Mouse (Mus musculus) adrenal gland (tissue): ENCODE data around the gene Adk.

Experiments used
- intact Hi-C: fragments of 180-260 bp; cut with DNase I; formaldehyde crosslinking; loops from one replicate; pipeline ENCODE4 v1.15.1; 2025

Adk gene

DNA sequence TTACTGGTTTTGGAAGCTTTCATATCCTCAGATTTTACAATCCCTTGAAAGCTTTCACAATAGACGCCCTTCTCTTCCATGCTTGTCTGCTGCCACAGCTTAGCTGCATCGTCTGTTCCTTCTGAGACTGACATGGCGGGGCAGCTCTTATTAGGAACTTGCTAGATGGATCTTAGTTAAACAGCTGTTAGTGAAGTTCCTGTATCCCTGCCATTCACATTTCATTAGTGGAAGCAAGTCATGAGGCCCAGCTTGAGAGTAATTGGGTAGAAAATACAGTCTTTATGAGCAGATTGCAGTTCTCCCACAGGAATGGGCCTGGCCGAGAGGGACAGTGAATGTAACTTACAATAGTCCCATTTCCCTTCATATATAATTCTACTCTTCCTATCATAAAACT, 356.5 kb downstream of the Adk start:
- intact Hi-C loops, result no loop called here

- intact Hi-C loops, result no loop called here
These were observed 358.5 kb downstream of the Adk start for GRCm38 (mm10) chr14:21410769-21411477.

DNA sequence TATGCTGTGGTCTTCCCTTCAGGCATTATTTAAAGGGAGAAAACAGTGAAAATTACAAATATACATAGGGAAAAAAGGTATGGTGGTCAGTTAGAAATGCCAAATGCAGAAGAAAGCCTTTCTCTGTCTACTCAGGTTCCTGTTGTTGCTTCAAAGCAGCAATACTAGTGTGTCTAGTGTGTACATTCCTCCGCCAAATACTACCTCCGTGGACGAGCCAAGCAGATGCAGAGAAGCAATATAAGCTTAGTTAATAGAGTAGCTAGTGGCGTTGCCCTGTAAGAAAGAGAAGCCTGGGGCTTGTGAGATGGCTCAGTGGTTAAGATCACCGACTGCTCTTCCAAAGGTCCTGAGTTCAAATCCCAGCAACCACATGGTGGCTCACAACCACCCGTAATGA, 359.1 kb downstream of the Adk start:
- intact Hi-C loops, result no loop called here

DNA sequence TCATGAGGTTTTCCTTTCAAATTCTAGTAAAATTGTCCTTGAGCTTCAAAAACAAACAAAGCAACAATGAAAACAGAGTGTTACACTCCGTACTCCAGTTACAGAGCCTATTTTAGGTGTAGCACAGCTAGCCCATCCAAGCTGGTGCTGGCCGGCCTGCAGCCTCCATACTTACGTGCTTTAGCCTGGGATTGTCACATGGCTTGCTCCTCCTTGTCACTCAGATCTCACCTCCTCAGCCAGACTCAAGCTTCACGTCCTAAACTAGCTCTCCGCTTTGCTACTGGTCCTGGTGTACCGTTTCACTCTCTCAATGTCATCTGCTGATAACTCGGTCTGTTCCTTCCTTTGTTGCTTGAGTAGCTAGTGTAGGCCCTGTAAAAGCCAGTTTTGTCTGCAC, 366.0 kb downstream of the Adk start:
- intact Hi-C loops, result no loop called here

DNA sequence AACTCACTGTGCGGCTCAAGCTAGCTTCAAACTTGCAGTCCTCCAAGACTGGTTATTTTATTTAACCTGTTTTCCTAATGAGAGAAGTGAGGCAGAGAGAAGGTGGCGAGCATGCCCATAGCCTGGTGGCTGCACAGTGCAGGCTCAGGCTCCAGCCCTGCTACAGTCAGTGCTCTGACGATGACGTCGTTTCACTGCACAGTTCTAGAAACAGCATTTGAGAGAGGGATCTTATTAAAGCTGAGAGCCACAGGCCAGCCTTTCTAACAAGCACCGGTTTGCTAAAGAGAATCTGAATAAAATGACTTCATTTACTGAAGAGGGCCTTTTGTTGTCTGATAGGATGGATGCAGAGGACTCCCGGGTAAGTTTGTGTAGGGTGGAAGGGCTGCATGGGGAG, 375.0 kb downstream of the Adk start:
- intact Hi-C loops, result no loop called here

DNA sequence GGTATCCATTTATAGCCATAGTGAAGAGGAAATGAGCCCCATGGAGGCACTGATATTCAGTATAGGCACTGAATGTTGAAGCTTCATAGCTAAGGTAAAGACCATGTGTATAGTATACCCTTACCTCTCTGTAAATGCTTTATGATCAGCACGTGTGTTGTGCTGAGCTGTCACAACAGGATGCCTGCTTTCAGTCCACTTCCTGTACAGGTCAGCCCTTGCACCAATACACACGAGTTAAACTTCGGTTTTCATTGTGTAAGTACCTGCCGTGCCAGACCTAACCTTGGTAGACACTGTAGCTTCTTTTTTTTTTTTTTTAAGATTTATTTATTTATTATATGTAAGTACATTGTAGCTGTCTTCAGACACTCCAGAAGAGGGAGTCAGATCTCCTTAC, 381.0 kb downstream of the Adk start:
- intact Hi-C loops, result no loop called here

DNA sequence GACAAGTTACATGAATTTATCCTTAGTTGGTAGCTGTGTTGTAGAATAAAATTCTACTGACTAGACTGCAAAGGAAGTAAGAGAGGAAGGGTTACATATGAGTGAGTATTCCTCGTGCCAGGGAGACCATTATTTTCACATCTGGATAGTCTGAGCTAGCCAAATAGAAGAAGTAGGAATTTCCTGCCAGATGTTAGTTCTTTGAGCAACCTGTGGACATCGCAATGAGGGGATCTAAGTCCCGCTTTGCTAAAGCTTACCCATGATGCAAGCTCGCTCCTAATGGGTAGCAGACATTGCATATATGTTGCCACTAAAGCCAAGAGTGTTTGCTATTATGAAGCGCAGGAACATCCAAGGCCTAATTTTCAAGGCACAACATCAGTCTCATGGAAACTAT, 381.6 kb downstream of the Adk start:
- intact Hi-C loops, result no loop called here

DNA sequence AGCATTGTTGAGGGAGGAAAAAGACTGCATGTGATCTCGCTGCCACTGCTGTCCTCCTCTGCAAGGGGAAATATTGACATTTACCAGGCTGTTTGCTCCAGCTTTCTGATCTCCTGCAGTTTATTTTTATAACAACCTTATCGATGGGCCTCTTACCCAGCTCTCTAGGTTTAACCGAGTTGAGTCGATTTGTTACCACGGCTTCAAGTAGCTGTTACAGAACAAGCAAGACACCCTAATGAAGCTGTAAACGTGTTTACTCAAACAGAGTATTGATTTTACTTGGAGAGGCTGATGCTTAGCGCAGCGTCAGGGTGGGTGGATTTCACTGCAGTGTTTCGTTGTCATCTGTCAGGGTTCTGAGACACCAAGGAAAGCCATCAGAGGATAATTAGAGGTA, 382.3 kb downstream of the Adk start:
- intact Hi-C loops, result no loop called here

DNA sequence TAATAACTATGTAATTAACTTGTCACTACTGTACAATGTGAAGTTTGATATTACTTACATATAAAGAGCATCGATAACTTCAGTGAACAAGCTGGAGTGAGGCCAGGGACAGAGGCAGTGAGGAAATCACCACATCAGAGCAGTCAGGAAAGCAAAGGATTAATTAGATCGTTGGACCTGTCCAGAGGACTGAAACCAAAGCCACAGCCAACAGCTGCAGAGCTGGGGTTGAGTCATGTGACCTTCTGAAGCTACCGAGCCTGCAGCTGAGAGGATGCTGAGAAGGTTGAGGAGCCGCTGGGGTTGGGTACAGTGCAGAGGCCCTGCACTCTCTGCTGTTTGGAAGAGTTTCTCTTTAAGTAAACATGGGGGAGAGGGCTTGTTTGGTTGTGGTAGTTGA, 387.4 kb downstream of the Adk start:
- intact Hi-C loops, result no loop called here

DNA sequence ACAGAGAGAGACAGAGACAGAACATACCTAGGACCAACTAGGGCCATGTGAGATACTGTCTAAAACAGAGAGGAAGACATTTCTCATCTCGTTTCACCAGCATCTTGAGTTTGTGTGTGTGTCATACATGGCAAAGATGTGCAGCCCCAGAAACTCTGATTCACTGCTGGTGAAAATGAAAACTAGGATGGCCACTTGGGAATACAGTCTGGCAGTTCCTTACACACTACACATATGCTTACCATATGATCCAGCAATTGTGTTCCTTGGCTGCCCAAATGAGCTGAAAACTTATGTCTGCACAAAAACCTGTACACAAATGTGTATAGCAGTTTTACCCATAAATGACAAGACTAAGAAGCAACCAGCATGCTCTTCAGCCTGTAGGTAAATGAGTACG, 388.2 kb downstream of the Adk start:
- intact Hi-C loops, result no loop called here

- intact Hi-C loops, result no loop called here
These were observed 389.6 kb downstream of the Adk start for GRCm38 (mm10) chr14:21441772-21442533.

DNA sequence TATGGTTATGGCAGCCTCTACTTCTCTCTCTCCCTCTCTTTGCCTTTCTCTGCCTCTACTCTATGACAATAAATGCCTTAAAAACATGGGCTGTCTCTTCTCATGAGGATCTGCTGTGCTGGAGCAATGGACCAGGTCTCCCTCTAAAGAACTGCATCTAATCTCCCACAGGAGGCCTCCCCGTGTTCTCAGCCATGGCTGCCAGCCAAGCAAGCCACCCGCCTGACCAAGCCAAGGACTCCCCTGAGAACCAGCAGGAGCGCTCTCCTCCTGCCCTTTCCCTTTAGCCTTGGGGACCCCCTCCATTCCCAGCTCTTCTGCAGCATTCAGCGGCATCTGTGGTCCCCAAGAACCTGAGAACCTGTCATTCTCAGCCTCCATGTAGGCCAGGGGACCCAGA, 400.2 kb downstream of the Adk start:
- intact Hi-C loops, result no loop called here

DNA sequence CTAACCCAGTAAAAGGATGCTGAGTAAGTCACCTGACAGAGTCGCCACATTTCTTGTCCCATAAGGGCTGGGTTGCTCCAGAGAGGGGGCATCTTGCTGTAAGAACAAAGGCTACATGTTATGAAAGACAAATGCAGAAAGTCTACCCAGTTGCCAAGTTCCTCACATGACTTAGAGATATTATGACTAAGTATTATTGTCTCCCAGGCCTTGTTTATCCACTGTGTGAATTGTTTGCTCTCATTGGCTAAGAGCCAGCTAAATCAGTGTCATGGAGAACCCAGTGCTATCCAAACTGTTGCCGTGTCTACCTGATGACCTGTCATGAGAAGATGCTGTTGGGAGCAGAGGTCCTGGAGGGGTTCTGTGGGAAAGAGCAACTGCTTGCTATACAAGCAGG, 401.5 kb downstream of the Adk start:
- intact Hi-C loops, result no loop called here

DNA sequence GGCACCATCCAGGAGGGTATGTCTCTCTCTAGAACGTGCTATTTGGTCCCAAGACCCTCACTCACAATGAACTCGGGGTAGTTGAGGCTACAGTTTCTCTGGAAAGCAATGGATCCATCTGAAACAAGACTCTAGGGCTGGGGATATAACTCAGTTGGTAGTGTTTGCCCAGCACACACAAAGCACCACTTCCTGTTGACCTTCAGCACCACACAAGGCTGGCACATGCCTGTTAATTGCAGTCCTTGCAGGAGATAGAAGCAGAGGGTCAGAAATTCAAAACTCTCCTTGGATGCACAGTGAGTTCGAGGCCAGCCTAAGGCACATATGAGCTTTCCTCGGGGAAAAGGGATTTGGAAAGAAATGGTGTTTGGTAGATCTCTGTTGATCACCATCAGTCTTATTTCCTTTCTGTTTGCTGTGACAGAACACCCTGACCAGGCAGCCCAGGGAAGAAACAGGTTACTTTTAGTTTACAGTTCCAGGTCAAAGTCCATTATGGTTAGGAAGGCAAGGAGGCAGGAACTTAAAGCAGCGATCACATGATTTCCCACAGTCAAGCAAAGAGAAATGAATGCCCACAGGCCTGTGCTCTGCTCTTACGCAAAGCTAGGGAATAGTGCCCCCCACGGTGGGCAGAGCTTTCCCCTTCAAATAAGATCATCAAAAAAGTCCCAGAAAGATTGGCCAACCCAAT, 403.4 kb downstream of the Adk start:
- intact Hi-C loops, result no loop called here

- intact Hi-C loops, result no loop called here
These were observed 404.2 kb downstream of the Adk start for GRCm38 (mm10) chr14:21456526-21456925.

DNA sequence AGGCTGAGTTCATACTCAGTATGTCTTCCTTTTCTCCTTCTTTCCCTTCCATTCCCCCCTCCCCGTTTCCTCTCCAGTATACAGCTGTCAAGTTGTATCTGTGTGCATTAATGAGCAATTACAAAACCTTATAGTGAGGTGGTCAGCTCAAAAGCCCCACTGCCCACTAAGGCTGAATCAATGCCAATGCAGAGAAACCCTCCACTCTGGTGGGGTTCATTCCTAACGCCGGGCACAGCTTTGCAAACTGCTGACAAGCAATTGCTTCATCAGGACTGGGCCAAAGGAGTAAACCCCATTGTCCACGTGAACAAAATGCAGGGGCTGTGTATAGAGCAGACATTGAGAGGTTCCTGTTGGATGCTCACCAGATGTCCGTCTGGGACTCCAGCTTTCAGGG, 405.5 kb downstream of the Adk start:
- intact Hi-C loops, result no loop called here

DNA sequence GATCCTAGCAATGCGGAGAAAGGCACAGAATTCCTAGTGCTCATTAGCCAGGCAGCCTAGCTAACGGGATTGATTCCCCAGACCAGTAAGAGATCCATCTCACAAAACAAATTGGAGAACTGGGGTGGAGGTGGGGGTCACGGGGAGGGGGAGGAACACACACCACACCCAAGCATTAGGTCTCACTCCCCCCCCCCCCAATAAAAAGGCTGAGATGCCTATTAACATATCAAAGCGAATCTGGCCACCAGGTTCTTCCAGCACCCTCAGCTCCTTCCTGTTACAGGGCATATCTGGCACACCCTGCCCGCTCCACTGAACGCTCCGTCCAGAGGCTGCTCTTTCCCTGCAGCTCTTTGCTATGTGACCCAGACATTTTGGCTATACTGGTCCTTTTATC, 406.3 kb downstream of the Adk start:
- intact Hi-C loops, result no loop called here

DNA sequence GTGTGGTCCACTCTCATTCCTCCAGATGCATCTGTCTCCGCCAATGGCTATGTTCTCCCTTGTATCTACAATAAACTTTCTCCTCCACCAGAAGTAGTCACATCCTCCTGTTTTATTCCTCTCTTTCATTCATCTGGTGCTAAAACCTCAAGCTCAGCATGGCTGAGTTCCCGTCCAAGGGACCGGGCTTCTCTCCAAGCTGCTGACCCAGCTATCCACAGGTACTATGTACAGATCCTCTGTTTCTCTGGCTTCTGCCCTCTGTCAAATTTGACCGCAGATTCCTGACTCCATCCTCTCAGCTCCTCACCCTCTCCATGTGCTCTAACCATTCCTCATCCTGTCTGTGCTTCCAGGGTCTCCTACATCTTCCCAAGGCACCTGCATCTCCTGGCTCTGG, 406.8 kb downstream of the Adk start:
- intact Hi-C loops, result no loop called here

DNA sequence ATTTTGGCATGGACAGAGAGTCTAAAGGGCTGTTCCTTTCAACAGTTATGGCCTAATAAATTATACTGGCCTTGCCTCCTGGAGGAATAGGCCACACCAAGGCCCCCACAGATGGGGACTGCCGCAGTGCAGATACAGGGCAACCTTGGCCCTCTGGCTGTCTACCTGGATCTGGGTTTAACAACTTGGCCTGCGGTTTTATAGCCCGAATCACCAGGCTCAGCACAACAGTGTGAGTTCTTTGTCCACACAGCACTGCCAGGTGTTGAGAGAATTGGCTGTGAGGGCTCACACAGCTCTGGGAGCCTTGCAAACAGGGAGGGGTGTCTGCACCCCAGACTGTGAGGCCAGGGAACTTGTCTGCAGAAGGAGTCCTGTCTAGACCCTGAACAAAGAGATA, 410.0 kb downstream of the Adk start:
- intact Hi-C loops, result no loop called here

DNA sequence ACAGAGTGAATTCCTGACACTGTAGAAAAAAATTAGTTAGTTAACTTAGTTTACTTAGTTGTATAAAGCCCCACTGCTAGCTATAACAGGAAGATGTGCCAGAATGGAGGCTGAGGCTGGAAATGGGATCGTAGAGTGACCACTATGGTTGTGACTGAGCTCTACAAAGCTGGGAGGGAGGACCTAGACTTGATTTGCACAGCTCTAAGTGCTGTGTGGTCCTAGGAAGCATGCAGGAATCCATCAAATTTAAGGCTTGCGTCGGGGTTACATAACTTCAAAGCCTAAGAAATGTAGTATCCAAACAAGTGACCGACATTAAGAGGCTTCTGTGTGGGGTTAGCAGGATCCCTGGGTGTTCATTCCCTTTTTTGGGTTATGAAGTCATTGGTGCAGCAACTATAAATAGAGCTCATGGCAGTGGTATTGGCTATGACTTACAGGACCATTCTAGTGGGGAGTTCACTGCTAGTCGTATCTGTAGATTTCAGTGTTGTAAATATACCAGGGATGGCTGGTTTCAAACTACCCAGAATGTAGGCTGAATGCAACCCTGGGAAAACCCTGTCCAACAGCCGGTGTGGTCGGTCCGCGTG, 410.8 kb downstream of the Adk start:
- intact Hi-C loops, result no loop called here

- intact Hi-C loops, result no loop called here
These were observed 418.0 kb downstream of the Adk start for GRCm38 (mm10) chr14:21470386-21470785.

DNA sequence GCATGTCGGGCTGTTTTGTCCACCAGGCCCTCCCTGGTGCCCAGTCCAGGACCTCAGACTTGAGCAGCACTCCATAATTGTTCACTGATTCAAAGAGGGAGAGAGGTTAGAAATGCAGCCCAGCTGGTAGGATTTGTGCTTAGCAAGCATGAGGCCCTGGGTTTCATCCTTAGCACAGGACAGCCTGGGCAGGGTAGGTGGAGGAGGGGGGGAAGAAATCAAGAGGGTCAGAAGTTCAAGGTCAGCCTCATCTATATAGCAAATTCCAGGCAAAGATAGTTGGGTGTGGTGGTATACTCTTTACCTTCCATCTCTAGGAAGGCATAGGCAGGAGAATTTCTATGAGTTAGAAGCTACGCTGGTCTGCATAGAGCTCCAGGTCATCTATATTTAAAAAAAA, 419.6 kb downstream of the Adk start:
- intact Hi-C loops, result no loop called here
